Mouse (Mus musculus): Measurements from ENCODE around the gene Pcsk1.

DNA sequence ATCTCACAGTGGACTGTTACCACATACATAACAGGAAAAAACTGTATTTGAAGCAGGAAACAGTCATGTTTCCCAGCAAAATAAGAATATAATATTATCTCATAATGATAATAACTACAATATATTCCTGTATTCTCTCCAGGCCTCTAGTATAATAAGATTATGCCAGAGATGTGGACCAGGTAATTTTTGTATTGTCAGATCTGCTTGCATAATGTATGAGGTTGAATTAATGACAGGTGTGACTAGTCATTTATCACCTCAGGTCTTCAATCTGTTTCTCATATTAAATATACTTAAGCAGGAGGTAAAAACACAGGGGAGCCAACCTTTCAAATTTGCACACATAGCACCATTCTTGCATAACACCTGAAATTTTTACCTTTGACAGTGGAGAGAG is 5.9 kb downstream of the Pcsk1 start:
- TF ChIP-seq EP300 (IDR thresholded peaks at IDR 0.05; ENCODE audit: low read depth) (no peak), CTCF (IDR thresholded peaks at IDR 0.05; ENCODE audit: low read depth) (no peak)

Measured in liver, postnatal 0 days (tissue).